In genomic region chr9:28683951-28684470, GRCm38 (mm10) we compare ENCODE assay signal across 18 mouse cellular contexts.
A peak's percentile ranks its signal among the peaks of the same experiment; 100 is the strongest.
DNase-seq lines count a peak whose midpoint lies in the region; ATAC-seq and TF ChIP-seq lines count a peak whose summit lies in the region.
"Had no signal": no experiment of that assay in that cellular context is flagged by ENCODE, and none has a peak within 500 bp of the region (broad histone marks: within the 10 kb centered on the region; RNA-seq: fewer than 3 reads in every experiment).

No protein-coding gene starts in this region.

- H3K4me3 ChIP-seq in forebrain, embryonic 14.5 days (ENCODE audit: low read depth, low read length) = no peak overlapping the region
- no peak overlapping the region for H3K4me3 ChIP-seq in forebrain, embryonic 15.5 days
- H3K4me3 ChIP-seq in left cerebral cortex, adult 2 months = no peak overlapping the region
- H3K4me3 ChIP-seq: hindbrain, embryonic 13.5 days; liver, embryonic 13.5 days; lung, embryonic 15.5 days; megakaryocyte, embryonic 14.5 days had no signal

- no peaks in the 10 kb centered on the region for H3K36me3 ChIP-seq in forebrain, embryonic 14.5 days (ENCODE audit: control insufficient read depth, insufficient read depth, low read length)
- H3K36me3 ChIP-seq in forebrain, embryonic 15.5 days = no peaks in the 10 kb centered on the region
- H3K36me3 ChIP-seq: hindbrain, embryonic 13.5 days; liver, embryonic 13.5 days; lung, embryonic 15.5 days had no signal

- H3K9ac ChIP-seq in forebrain, embryonic 14.5 days (ENCODE audit: low read length) = no peak overlapping the region
- no peak overlapping the region for H3K9ac ChIP-seq in forebrain, embryonic 15.5 days (replicated peaks)
- H3K9ac ChIP-seq: hindbrain, embryonic 13.5 days; liver, embryonic 13.5 days; lung, embryonic 15.5 days had no signal

- H3K27me3 ChIP-seq in forebrain, embryonic 14.5 days (replicated peaks; ENCODE audit: control insufficient read depth, insufficient read depth, low read length) = no peaks in the 10 kb centered on the region
- no peaks in the 10 kb centered on the region for H3K27me3 ChIP-seq in forebrain, embryonic 15.5 days
- H3K27me3 ChIP-seq: hindbrain, embryonic 13.5 days; liver, embryonic 13.5 days; lung, embryonic 15.5 days; megakaryocyte, embryonic 14.5 days had no signal

- H3K9me3 ChIP-seq in forebrain, embryonic 14.5 days (replicated peaks; ENCODE audit: control insufficient read depth, low read length) = no peaks in the 10 kb centered on the region
- no peaks in the 10 kb centered on the region for H3K9me3 ChIP-seq in forebrain, embryonic 15.5 days
- H3K9me3 ChIP-seq: hindbrain, embryonic 13.5 days; liver, embryonic 13.5 days; lung, embryonic 15.5 days; megakaryocyte, embryonic 14.5 days had no signal

- peak; percentile 18; the same call in 1 of the 2 replicates for ATAC-seq in forebrain, embryonic 14.5 days
- ATAC-seq in forebrain, embryonic 15.5 days (replicated peaks) = no peak

- peaks cover 15% of the 10 kb centered on the region; the same call in 1 of the 2 replicates for H3K4me1 ChIP-seq in forebrain, embryonic 14.5 days (ENCODE audit: control insufficient read depth, insufficient read depth, low read length)
- peaks cover 21% of the 10 kb centered on the region for H3K4me1 ChIP-seq in forebrain, embryonic 15.5 days
- H3K4me1 ChIP-seq: liver, embryonic 13.5 days; lung, embryonic 15.5 days; megakaryocyte, embryonic 14.5 days had no signal

- DNase-seq in forebrain, embryonic 14.5 days (ENCODE audit: low spot score) = peak; percentile 53
- peak; percentile 26 for DNase-seq in left cerebral cortex, postnatal 4 days
- DNase-seq in left cerebral cortex, adult 2 months (ENCODE audit: extremely low spot score in 1 of 2, low spot score in 2 of 2) = no peak
- DNase-seq in cerebellum, adult 9-11 months = peak; percentile 93
- no peak for DNase-seq in heart, postnatal 14 days
- DNase-seq in kidney, postnatal 36 days = no peak
- DNase-seq in frontal cortex, postnatal 14 days (ENCODE audit: low spot score in 2 of 2) = no peak
- DNase-seq: adrenal gland, postnatal 14 days; heart, postnatal 36 days; kidney, adult 11 months; layer of hippocampus, postnatal 36 days; liver, embryonic 13.5 days; lung, postnatal 36 days; midbrain, embryonic 14.5 days had no signal

- H3K27ac ChIP-seq in forebrain, embryonic 14.5 days (ENCODE audit: low read depth, low read length) = no peak overlapping the region
- no peak overlapping the region for H3K27ac ChIP-seq in forebrain, embryonic 15.5 days (replicated peaks)
- H3K27ac ChIP-seq in left cerebral cortex, adult 2 months = no peak overlapping the region
- H3K27ac ChIP-seq: hindbrain, embryonic 13.5 days; liver, embryonic 13.5 days; lung, embryonic 15.5 days had no signal

- WGBS in forebrain, embryonic 14.5 days = 74% methylated on average over 5 of the region's 5 CpGs
- WGBS in forebrain, embryonic 15.5 days = 66% methylated on average over 5 of the region's 5 CpGs

- no peak for TF ChIP-seq CTCF in left cerebral cortex, adult 2 months (IDR thresholded peaks at IDR 0.05)

- H3K4me2 ChIP-seq in forebrain, embryonic 14.5 days (ENCODE audit: low read length) = no peak overlapping the region
- no peak overlapping the region for H3K4me2 ChIP-seq in forebrain, embryonic 15.5 days (replicated peaks)
- H3K4me2 ChIP-seq: hindbrain, embryonic 13.5 days; liver, embryonic 13.5 days; lung, embryonic 15.5 days had no signal

- intact Hi-C loops in left cerebral cortex, postnatal 4 days (cut with DNase I) = no loop called here
- intact Hi-C loops in left cerebral cortex, adult 2 months (cut with DNase I) = no loop called here
- intact Hi-C loops in heart, postnatal 14 days (cut with DNase I) = no loop called here

Comparison
In these comparisons a context has a peak if more than half of its experiments do, and no peak if none do; other contexts are left out.
1. DNase-seq: peak in forebrain, embryonic 14.5 days (single experiment), left cerebral cortex, postnatal 4 days (single experiment) and cerebellum, adult 9-11 months (single experiment); none in left cerebral cortex, adult 2 months (0 of 2), heart, postnatal 14 days (0 of 2), kidney, postnatal 36 days (0 of 2) and frontal cortex, postnatal 14 days (0 of 2).